Mouse (Mus musculus): ENCODE measurements around the gene Mettl23.
"Not testable (repeated sequence)": the region's sequence is repeated elsewhere in the genome, so short reads cannot be mapped to it uniquely, and the experiment has no call there.

DNA sequence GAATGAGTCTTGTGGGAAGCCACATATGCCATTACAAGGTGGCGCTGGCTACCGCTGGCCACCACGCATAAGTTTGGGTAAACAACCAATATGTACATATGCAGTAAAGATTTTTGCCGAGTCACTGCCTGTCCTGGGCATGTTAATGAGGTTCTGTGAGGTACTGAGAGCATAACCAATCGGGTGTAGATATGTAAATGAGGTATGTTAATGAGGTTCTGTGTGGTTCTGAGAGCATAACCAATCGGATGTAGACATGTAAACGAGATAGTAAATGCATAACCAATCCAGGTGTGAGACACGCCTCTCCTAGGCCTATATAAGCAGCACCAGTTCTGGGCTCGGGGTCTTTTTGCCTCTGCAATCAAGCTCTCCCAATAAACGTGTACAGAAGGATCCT is 59.5 kb downstream of the Mettl23 start:
- not testable (repeated sequence) for TF ChIP-seq CTCF (IDR thresholded peaks at IDR 0.05; ENCODE audit: control insufficient read depth, insufficient read depth, low read length); POLR2A (IDR thresholded peaks at IDR 0.05; ENCODE audit: borderline replicate concordance, control insufficient read depth, low read depth, low read length)

All from bone marrow, adult 2 months (tissue).